Mouse (Mus musculus): ENCODE data around the gene B3galt1. TPM values are rescaled to one million over a fixed set of nuclear protein-coding genes. Genes with fewer than 3 reads are reported as not detected.

B3galt1 gene
- polyA plus RNA-seq, 1 experiment from 2014 or later, result 8.9 TPM

GRCm38 (mm10) chr2:67566566-67566965, 895 bp downstream of the B3galt1 start:
- Histone ChIP-seq H3K27me3 (ENCODE audit: control insufficient read depth, insufficient read depth, low read length) (no peaks in the 10 kb centered on the region), H3K9me3 (ENCODE audit: control insufficient read depth, low read length) (no peaks in the 10 kb centered on the region), H3K4me2 (ENCODE audit: low read length) (peak overlapping the region; percentile 94), H3K4me3 (ENCODE audit: control insufficient read depth in 1 of 2, insufficient read depth in 1 of 2, low read depth in 1 of 2, low read length in 2 of 2) (peak overlapping the region; percentile 71 to 83), H3K27ac (replicated peaks in 1 of 2; ENCODE audit: control insufficient read depth in 1 of 2, insufficient read depth in 1 of 2, low read depth in 2 of 2, low read length in 2 of 2) (no peak overlapping the region), H3K36me3 (ENCODE audit: control insufficient read depth, insufficient read depth, low read length) (no peaks in the 10 kb centered on the region), H3K9ac (ENCODE audit: low read length) (peak overlapping the region; percentile 72), H3K4me1 (ENCODE audit: control insufficient read depth in 2 of 2, insufficient read depth in 2 of 2, low read length in 2 of 2) (peaks cover 3 to 12% of the 10 kb centered on the region in 2 experiments; a peak in 3 of 4 replicates)
- WGBS, result 3% methylated on average over 12 of the region's 12 CpGs
- ATAC-seq (ENCODE audit: insufficient number of reproducible peaks, insufficient read depth, low FRiP score, low read depth), result no peak

GRCm38 (mm10) chr2:67567141-67567680, 1.5 kb downstream of the B3galt1 start:
- H3K4me2 ChIP-seq (ENCODE audit: low read length), result peak overlapping the region; percentile 94
- H3K9ac ChIP-seq (ENCODE audit: low read length), result peak overlapping the region; percentile 72; the same call in 1 of the 2 replicates
- H3K9me3 ChIP-seq (ENCODE audit: control insufficient read depth, low read length), result no peaks in the 10 kb centered on the region
- H3K4me1 ChIP-seq (ENCODE audit: control insufficient read depth in 2 of 2, insufficient read depth in 2 of 2, low read length in 2 of 2), result peaks cover 3 to 12% of the 10 kb centered on the region in 2 experiments; a peak in 3 of 4 replicates
- H3K27me3 ChIP-seq (ENCODE audit: control insufficient read depth, insufficient read depth, low read length), result no peaks in the 10 kb centered on the region
- no peak for ATAC-seq (ENCODE audit: insufficient number of reproducible peaks, insufficient read depth, low FRiP score, low read depth)
- H3K4me3 ChIP-seq (ENCODE audit: control insufficient read depth in 1 of 2, insufficient read depth in 1 of 2, low read depth in 1 of 2, low read length in 2 of 2), result peak overlapping the region; percentile 71 to 83
- H3K36me3 ChIP-seq (ENCODE audit: control insufficient read depth, insufficient read depth, low read length), result no peaks in the 10 kb centered on the region
- WGBS, result 16% methylated on average over 8 of the region's 8 CpGs
- no peak overlapping the region for H3K27ac ChIP-seq (replicated peaks in 1 of 2; ENCODE audit: control insufficient read depth in 1 of 2, insufficient read depth in 1 of 2, low read depth in 2 of 2, low read length in 2 of 2)

- 48% methylated on average over 2 of the region's 2 CpGs for WGBS
- Histone ChIP-seq H3K4me1 (ENCODE audit: control insufficient read depth in 2 of 2, insufficient read depth in 2 of 2, low read length in 2 of 2) (no peaks in the 10 kb centered on the region), H3K9ac (ENCODE audit: low read length) (no peak overlapping the region), H3K27ac (replicated peaks in 1 of 2; ENCODE audit: control insufficient read depth in 1 of 2, insufficient read depth in 1 of 2, low read depth in 2 of 2, low read length in 2 of 2) (no peak overlapping the region), H3K36me3 (ENCODE audit: control insufficient read depth, insufficient read depth, low read length) (no peaks in the 10 kb centered on the region), H3K4me3 (ENCODE audit: control insufficient read depth in 1 of 2, insufficient read depth in 1 of 2, low read depth in 1 of 2, low read length in 2 of 2) (no peak overlapping the region), H3K4me2 (ENCODE audit: low read length) (no peak overlapping the region), H3K27me3 (ENCODE audit: control insufficient read depth, insufficient read depth, low read length) (no peaks in the 10 kb centered on the region), H3K9me3 (ENCODE audit: control insufficient read depth, low read length) (no peaks in the 10 kb centered on the region)
- no peak for ATAC-seq (ENCODE audit: insufficient number of reproducible peaks, insufficient read depth, low FRiP score, low read depth)
Observed at GRCm38 (mm10) chr2:67576634-67577033, 11.0 kb downstream of the B3galt1 start.

GRCm38 (mm10) chr2:67583091-67583490, 17.4 kb downstream of the B3galt1 start:
- WGBS, result 69% methylated on average over 2 of the region's 2 CpGs
- H3K4me2 ChIP-seq (ENCODE audit: low read length), result no peak overlapping the region

GRCm38 (mm10) chr2:67590408-67590807, 24.7 kb downstream of the B3galt1 start:
- H3K9ac ChIP-seq (ENCODE audit: low read length), result no peak overlapping the region
- no peaks in the 10 kb centered on the region for H3K27me3 ChIP-seq (ENCODE audit: control insufficient read depth, insufficient read depth, low read length)
- no peak overlapping the region for H3K27ac ChIP-seq (replicated peaks in 1 of 2; ENCODE audit: control insufficient read depth in 1 of 2, insufficient read depth in 1 of 2, low read depth in 2 of 2, low read length in 2 of 2)
- H3K9me3 ChIP-seq (ENCODE audit: control insufficient read depth, low read length), result no peaks in the 10 kb centered on the region
- H3K36me3 ChIP-seq (ENCODE audit: control insufficient read depth, insufficient read depth, low read length), result no peaks in the 10 kb centered on the region
- no peak overlapping the region for H3K4me2 ChIP-seq (ENCODE audit: low read length)
- peaks cover 0 to 6% of the 10 kb centered on the region in 2 experiments; a peak in 3 of 4 replicates for H3K4me1 ChIP-seq (ENCODE audit: control insufficient read depth in 2 of 2, insufficient read depth in 2 of 2, low read length in 2 of 2)
- ATAC-seq (ENCODE audit: insufficient number of reproducible peaks, insufficient read depth, low FRiP score, low read depth), result no peak
- H3K4me3 ChIP-seq (ENCODE audit: control insufficient read depth in 1 of 2, insufficient read depth in 1 of 2, low read depth in 1 of 2, low read length in 2 of 2), result no peak overlapping the region

More at GRCm38 (mm10) chr2:67583091-67583490, 17.4 kb downstream of the B3galt1 start:
- no peak for ATAC-seq (ENCODE audit: insufficient number of reproducible peaks, insufficient read depth, low FRiP score, low read depth)
- H3K27ac ChIP-seq (replicated peaks in 1 of 2; ENCODE audit: control insufficient read depth in 1 of 2, insufficient read depth in 1 of 2, low read depth in 2 of 2, low read length in 2 of 2), result no peak overlapping the region
- no peaks in the 10 kb centered on the region for H3K36me3 ChIP-seq (ENCODE audit: control insufficient read depth, insufficient read depth, low read length)
- H3K4me3 ChIP-seq (ENCODE audit: control insufficient read depth in 1 of 2, insufficient read depth in 1 of 2, low read depth in 1 of 2, low read length in 2 of 2), result no peak overlapping the region
- no peaks in the 10 kb centered on the region for H3K27me3 ChIP-seq (ENCODE audit: control insufficient read depth, insufficient read depth, low read length)
- H3K9me3 ChIP-seq (ENCODE audit: control insufficient read depth, low read length), result no peaks in the 10 kb centered on the region
- no peaks in the 10 kb centered on the region for H3K4me1 ChIP-seq (ENCODE audit: control insufficient read depth in 2 of 2, insufficient read depth in 2 of 2, low read length in 2 of 2)
- no peak overlapping the region for H3K9ac ChIP-seq (ENCODE audit: low read length)

GRCm38 (mm10) chr2:67591831-67592629, 26.4 kb downstream of the B3galt1 start:
- no peak overlapping the region for H3K9ac ChIP-seq (ENCODE audit: low read length)
- WGBS, result 47% methylated on average over 7 of the region's 7 CpGs
- peak overlapping the region; percentile 71 to 82 for H3K27ac ChIP-seq (replicated peaks in 1 of 2; ENCODE audit: control insufficient read depth in 1 of 2, insufficient read depth in 1 of 2, low read depth in 2 of 2, low read length in 2 of 2)
- no peak overlapping the region for H3K4me3 ChIP-seq (ENCODE audit: control insufficient read depth in 1 of 2, insufficient read depth in 1 of 2, low read depth in 1 of 2, low read length in 2 of 2)
- no peaks in the 10 kb centered on the region for H3K9me3 ChIP-seq (ENCODE audit: control insufficient read depth, low read length)
- H3K4me2 ChIP-seq (ENCODE audit: low read length), result 0 out of 2 replicates have a peak overlapping the region, but pooled peaks have one; percentile 7
- no peaks in the 10 kb centered on the region for H3K27me3 ChIP-seq (ENCODE audit: control insufficient read depth, insufficient read depth, low read length)
- H3K4me1 ChIP-seq (ENCODE audit: control insufficient read depth in 2 of 2, insufficient read depth in 2 of 2, low read length in 2 of 2), result peaks cover 0 to 6% of the 10 kb centered on the region in 2 experiments; a peak in 3 of 4 replicates
- H3K36me3 ChIP-seq (ENCODE audit: control insufficient read depth, insufficient read depth, low read length), result no peaks in the 10 kb centered on the region
- ATAC-seq (ENCODE audit: insufficient number of reproducible peaks, insufficient read depth, low FRiP score, low read depth), result no peak

- no peaks in the 10 kb centered on the region for H3K27me3 ChIP-seq (ENCODE audit: control insufficient read depth, insufficient read depth, low read length)
- no peak overlapping the region for H3K4me2 ChIP-seq (ENCODE audit: low read length)
- H3K36me3 ChIP-seq (ENCODE audit: control insufficient read depth, insufficient read depth, low read length), result no peaks in the 10 kb centered on the region
- no peak overlapping the region for H3K9ac ChIP-seq (ENCODE audit: low read length)
- no peak overlapping the region for H3K4me3 ChIP-seq (ENCODE audit: control insufficient read depth in 1 of 2, insufficient read depth in 1 of 2, low read depth in 1 of 2, low read length in 2 of 2)
- no peaks in the 10 kb centered on the region for H3K9me3 ChIP-seq (ENCODE audit: control insufficient read depth, low read length)
- no peak for ATAC-seq (ENCODE audit: insufficient number of reproducible peaks, insufficient read depth, low FRiP score, low read depth)
- H3K27ac ChIP-seq (replicated peaks in 1 of 2; ENCODE audit: control insufficient read depth in 1 of 2, insufficient read depth in 1 of 2, low read depth in 2 of 2, low read length in 2 of 2), result no peak overlapping the region
- peaks cover 5 to 9% of the 10 kb centered on the region in 2 experiments for H3K4me1 ChIP-seq (ENCODE audit: control insufficient read depth in 2 of 2, insufficient read depth in 2 of 2, low read length in 2 of 2)
Observed at GRCm38 (mm10) chr2:67622902-67623301, 57.2 kb downstream of the B3galt1 start.

Measured in heart, embryonic 14.5 days (tissue).